23 mouse cellular contexts compared by ENCODE assay signal in genomic region chr10:75333176-75333776, GRCm38 (mm10). TPM values are rescaled to one million over a fixed set of nuclear protein-coding genes. Genes with fewer than 3 reads are reported as not detected.
A peak's percentile ranks its signal among the peaks of the same experiment; 100 is the strongest.
DNase-seq lines count a peak whose midpoint lies in the region; ATAC-seq and TF ChIP-seq lines count a peak whose summit lies in the region.
"Had no signal": no experiment of that assay in that cellular context is flagged by ENCODE, and none has a peak within 500 bp of the region (broad histone marks: within the 10 kb centered on the region; RNA-seq: fewer than 3 reads in every experiment).

No protein-coding gene starts in this region.

- WGBS in lung, embryonic 15.5 days: 92% methylated on average over 23 of the region's 23 CpGs
- WGBS in cerebellum, adult 2 months: 47% methylated on average over 23 of the region's 23 CpGs

- H3K4me1 ChIP-seq in lung, embryonic 15.5 days: peaks cover 16% of the 10 kb centered on the region
- peaks cover 9% of the 10 kb centered on the region; the same call in 1 of the 2 replicates for H3K4me1 ChIP-seq in cerebellum, adult 2 months (ENCODE audit: control insufficient read depth, insufficient read depth, low read length)
- H3K4me1 ChIP-seq: forebrain, embryonic 12.5 days; intestine, embryonic 15.5 days; neural tube, embryonic 15.5 days had no signal

- H3K27me3 ChIP-seq in lung, embryonic 15.5 days: no peaks in the 10 kb centered on the region
- H3K27me3 ChIP-seq in cerebellum, adult 2 months (ENCODE audit: control insufficient read depth, insufficient read depth, low read length): no peaks in the 10 kb centered on the region
- H3K27me3 ChIP-seq: forebrain, embryonic 12.5 days; heart, embryonic 15.5 days; hindbrain, embryonic 13.5 days; intestine, embryonic 15.5 days; neural tube, embryonic 15.5 days had no signal

- H3K9me3 ChIP-seq in lung, embryonic 15.5 days: no peaks in the 10 kb centered on the region
- H3K9me3 ChIP-seq: forebrain, embryonic 12.5 days; heart, embryonic 15.5 days; hindbrain, embryonic 13.5 days; intestine, embryonic 15.5 days; neural tube, embryonic 15.5 days had no signal

- no peak overlapping the region for H3K4me2 ChIP-seq in lung, embryonic 15.5 days
- H3K4me2 ChIP-seq: forebrain, embryonic 12.5 days; heart, embryonic 15.5 days; hindbrain, embryonic 13.5 days; intestine, embryonic 15.5 days; liver, embryonic 11.5 days; lung, embryonic 14.5 days; neural tube, embryonic 15.5 days had no signal

- TF ChIP-seq CTCF in cerebellum, adult 2 months (IDR thresholded peaks at IDR 0.05; ENCODE audit: borderline replicate concordance, insufficient read depth, low read depth, low read length): peak; percentile 33; the same call in 1 of the 2 replicates

- 0 out of 2 replicates have a peak, but pooled peaks cover 3% of the 10 kb centered on the region for H3K36me3 ChIP-seq in lung, embryonic 15.5 days
- H3K36me3 ChIP-seq: forebrain, embryonic 12.5 days; heart, embryonic 15.5 days; hindbrain, embryonic 13.5 days; intestine, embryonic 15.5 days; neural tube, embryonic 15.5 days had no signal

- no peak overlapping the region for H3K27ac ChIP-seq in lung, embryonic 15.5 days
- no peak overlapping the region for H3K27ac ChIP-seq in cerebellum, adult 2 months (ENCODE audit: insufficient read depth, low read length)
- H3K27ac ChIP-seq: forebrain, embryonic 12.5 days; heart, embryonic 15.5 days; hindbrain, embryonic 13.5 days; intestine, embryonic 15.5 days; layer of hippocampus, adult 2 months; neural tube, embryonic 15.5 days had no signal

- no peak overlapping the region for H3K9ac ChIP-seq in lung, embryonic 15.5 days
- H3K9ac ChIP-seq: forebrain, embryonic 12.5 days; heart, embryonic 15.5 days; hindbrain, embryonic 13.5 days; intestine, embryonic 15.5 days; lung, embryonic 14.5 days; neural tube, embryonic 15.5 days had no signal

- H3K4me3 ChIP-seq in lung, embryonic 15.5 days: no peak overlapping the region
- H3K4me3 ChIP-seq in cerebellum, adult 2 months (replicated peaks; ENCODE audit: insufficient read depth, low read depth, low read length): no peak overlapping the region
- H3K4me3 ChIP-seq: forebrain, embryonic 12.5 days; heart, embryonic 15.5 days; hindbrain, embryonic 13.5 days; intestine, embryonic 15.5 days; layer of hippocampus, adult 2 months; myocyte; neural tube, embryonic 15.5 days had no signal

- TF ChIP-seq POLR2A in cerebellum, adult 2 months (IDR thresholded peaks at IDR 0.05; ENCODE audit: borderline replicate concordance, insufficient read depth, low read length): no peak

- peak; percentile 21; the same call in 1 of the 2 replicates for ATAC-seq in lung, embryonic 15.5 days (ENCODE audit: borderline replicate concordance, extremely low read depth, low FRiP score, low TSS enrichment)
- ATAC-seq: activated CD4-positive, CD25-positive, alpha-beta regulatory T cell, adult 4 months; intestine, embryonic 15.5 days had no signal

- DNase-seq in lung, postnatal 36 days: no peak
- peak; percentile 47 for DNase-seq in ZHBTc4 (ENCODE audit: low read depth, low spot score)
- peak; percentile 45 to 57 for DNase-seq in cerebellum, adult 2 months
- DNase-seq in frontal cortex, postnatal 36 days (ENCODE audit: low spot score in 2 of 2): no peak
- no peak for DNase-seq in adrenal gland, adult 18-20 months (ENCODE audit: low spot score in 2 of 2)
- DNase-seq in kidney, postnatal 4 days: no peak
- DNase-seq: adrenal gland, postnatal 25 days; embryo, embryonic 11 days; gastrocnemius, postnatal 25 days; left cerebral cortex, postnatal 4 days; lung, embryonic 14.5 days; midbrain, embryonic 14.5 days; thymus, adult 18-20 months had no signal

RNA-seq across cellular contexts. Expression of gene Adora2a, which starts 16.6 kb away (rescaled TPM):
- 7.1 and 7.5 TPM in 2 replicates for polyA plus RNA-seq in lung, embryonic 15.5 days (2015; fragmentation: Nextera tagmentation; extraction: Ambion mirVana)
- 2.5 and 3.1 TPM in 2 replicates for polyA plus RNA-seq in cerebellum, adult 2 months (2012; rRNA removed)
- total RNA-seq in adrenal gland, adult 18-20 months (2021): 1 to 10 TPM; 1.8 to 4.3 TPM

Comparison
In these comparisons a context has a peak if more than half of its experiments do, and no peak if none do; other contexts are left out.
1. DNase-seq: peak in ZHBTc4 (single experiment) and cerebellum, adult 2 months (2 of 2); none in lung, postnatal 36 days (single experiment), frontal cortex, postnatal 36 days (0 of 2), adrenal gland, adult 18-20 months (0 of 2) and kidney, postnatal 4 days (0 of 2).